Mouse (Mus musculus) layer of hippocampus, adult 18-20 months (tissue): ENCODE data around the gene Zfp385a. TPM values are rescaled to one million over a fixed set of nuclear protein-coding genes. Genes with fewer than 3 reads are reported as not detected.
"Not testable (repeated sequence)": the region's sequence is repeated elsewhere in the genome, so short reads cannot be mapped to it uniquely, and the experiment has no call there.

Experiments used
- DNase-seq, 2 experiments: peaks; one replicate each; pipeline ENCODE4 v3.0.0; 2022; ENCODE audit warnings: low spot score in 2 of 2
- total RNA-seq, 2 experiments: library from RNA; stranded (reverse); gene quantifications; 2 replicates each; pipeline ENCODE4 v1.2.3; 2021

Zfp385a gene
- total RNA-seq, 2 experiments from 2014 or later, result 43.7 to 49.8 TPM

- DNase-seq, result no peak
Observed at GRCm38 (mm10) chr15:103294649-103295048, 45.2 kb downstream of the Zfp385a start.

DNA sequence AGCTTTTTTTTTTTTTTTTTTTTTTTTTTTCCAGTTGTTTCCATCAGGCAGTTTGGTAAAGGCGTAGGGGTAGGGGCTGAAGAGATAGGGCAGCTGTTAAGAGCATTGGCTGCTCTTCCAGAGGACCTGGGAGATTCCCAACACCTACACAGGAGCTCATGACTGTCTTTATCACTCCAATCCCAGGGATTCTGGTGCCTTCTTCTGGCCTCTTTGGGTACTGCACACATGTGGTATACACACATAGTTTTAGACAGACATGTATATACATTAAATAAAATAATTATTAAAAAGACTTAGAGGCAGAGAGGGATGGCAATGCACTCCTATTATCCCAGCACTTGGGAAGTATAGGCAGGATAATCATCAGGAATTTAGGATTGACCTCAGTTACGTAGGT, 46.5 kb downstream of the Zfp385a start:
- no peak for DNase-seq

DNA sequence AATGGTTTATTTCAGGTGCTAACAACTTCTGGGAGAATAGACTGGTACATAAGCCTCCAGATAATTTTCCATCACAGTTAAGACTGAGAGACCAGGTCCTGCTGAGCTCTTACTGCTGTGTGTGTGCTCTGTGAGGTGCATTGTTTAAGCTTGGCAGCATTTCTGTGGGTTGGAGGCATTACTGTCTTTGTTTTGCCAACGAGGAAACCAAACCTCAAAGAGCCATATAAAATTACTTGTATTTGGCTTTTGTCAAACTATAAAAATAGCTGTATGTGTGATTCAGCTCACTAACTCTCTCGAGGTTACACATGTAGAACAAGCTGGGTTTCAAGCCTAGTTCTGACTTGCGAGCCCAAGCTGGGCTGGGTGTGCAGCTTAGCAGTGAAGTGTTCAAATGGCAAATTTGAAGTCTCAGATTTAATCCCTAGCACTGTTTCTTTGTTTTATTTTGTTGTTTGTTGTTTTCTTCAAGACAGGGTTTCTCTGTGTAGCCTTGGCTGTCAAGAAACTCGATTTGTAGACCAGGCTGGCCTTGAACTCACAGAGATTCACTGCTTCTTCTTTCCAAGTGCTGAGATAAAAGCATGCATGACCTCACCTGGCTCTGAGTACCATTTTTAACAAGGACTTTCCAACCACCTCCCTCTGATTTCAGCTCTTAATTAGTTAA, 47.1 kb downstream of the Zfp385a start:
- no peak for DNase-seq

- DNase-seq, result no peak
Observed at GRCm38 (mm10) chr15:103290843-103291242, 49.0 kb downstream of the Zfp385a start.

DNA sequence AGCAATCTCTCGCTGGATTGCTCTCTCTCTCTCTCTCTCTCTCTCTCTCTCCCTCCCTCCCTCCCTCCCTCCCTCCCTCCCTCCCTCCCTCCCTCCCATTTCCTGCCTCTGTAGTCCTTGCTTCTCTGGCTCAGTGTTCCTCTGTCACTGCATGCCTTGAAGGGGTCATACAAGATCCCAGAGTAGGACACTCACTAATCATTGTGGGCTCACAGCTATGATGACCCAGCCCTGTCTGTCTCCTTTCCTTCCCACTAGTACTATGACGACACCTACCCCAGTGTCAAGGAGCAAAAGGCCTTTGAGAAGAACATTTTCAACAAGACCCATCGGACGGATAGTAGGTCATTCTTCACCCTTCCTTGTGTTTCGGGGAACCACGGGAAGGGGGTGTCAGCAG, 49.5 kb downstream of the Zfp385a start:
- DNase-seq, result no peak

GRCm38 (mm10) chr15:103289600-103289999, 50.3 kb downstream of the Zfp385a start:
- DNase-seq, result no peak

DNA sequence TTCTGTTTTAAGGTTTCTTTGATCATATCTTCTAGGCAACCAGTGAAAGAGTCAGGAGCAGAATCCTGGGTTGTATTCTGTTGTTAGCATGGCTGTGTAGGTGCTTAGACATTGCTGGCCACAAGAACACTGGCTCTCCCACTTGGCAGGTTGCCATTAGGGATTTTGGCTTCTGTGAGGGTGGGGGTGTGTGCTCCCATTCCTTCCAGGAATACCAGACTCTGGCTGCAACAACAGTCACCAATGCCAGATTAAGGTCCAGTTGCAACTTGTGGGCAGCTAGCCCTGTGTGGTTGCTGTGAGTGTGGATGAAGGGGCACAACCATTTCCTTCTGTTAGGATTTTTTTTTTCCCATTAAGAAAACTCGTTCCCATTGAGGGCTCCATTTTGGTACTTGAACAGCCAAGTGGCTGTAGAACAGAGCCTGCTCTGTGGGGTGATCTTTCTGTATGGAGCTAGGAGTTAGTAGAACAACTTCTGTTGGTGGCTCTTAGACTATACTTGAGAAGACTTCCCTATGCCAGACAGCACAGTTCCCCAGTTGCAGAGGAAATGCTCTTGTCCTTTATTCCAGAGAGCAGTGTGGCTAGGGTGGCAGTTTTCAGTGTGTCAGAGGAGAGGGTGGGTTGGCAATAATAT, 54.0 kb downstream of the Zfp385a start:
- DNase-seq, result no peak

DNA sequence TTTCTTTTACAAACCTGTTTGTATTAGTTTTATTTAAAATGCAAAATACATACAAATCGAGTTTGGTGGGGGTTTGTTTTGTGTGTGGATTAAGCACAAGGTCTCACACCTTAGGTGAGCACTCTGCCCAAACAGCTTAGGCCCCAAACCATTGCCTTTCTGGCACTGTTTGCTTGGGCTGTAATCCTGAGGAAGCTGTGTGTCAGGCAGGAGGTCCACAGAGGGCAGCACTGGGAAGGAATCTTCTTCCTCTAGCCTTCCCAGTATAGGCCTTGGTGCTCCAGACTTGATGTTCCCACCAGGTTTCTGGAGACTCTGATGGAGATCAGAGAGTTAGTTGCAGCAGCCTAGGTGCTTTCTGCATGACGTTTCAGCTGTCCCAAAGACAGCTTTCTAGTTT, 55.2 kb downstream of the Zfp385a start:
- no peak for DNase-seq

- no peak for DNase-seq
Observed at GRCm38 (mm10) chr15:103284066-103284465, 55.8 kb downstream of the Zfp385a start.

GRCm38 (mm10) chr15:103281465-103282205, 58.3 kb downstream of the Zfp385a start:
- no peak for DNase-seq

GRCm38 (mm10) chr15:103280817-103281464, 59.0 kb downstream of the Zfp385a start:
- DNase-seq, result no peak

- DNase-seq, result no peak
Observed at GRCm38 (mm10) chr15:103279750-103280149, 60.1 kb downstream of the Zfp385a start.

DNA sequence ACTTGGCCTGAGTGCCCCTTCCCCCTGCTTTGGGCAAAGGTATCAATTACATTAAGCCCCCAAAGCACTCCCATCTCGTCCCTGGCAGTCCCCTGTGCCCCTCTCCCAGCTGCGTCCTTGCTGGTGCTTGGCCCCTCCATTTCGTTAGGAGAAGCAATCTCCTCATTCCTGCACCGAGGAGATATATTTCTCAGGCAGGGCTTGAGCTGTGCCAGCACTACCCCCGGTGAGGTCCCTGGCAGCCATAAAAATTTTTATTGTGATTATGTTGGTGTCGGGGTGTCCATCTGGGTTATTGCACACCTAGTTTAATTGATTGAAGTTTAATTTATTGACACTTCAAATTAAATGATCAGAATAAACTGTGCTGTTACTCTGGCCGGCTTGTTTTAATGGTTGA, 61.9 kb downstream of the Zfp385a start:
- DNase-seq, result no peak

DNA sequence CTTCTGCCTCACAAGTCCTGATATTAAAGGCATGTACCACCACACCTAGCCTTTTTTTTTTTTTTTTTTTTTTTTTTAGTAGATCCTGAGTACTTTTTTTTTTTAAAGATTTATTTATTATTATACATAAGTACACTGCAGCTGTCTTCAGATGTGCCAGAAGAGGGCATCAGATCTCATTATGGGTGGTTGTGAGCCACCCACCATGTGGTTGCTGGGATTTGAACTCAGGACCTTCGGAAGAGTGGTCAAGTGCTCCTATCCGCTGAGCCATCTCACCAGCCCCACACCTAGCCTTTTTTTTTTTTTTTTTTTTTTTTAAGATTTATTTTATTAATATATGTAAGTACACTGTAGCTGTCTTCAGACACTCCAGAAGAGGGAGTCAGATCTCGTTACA, 64.0 kb downstream of the Zfp385a start:
- not testable (repeated sequence) for DNase-seq

DNA sequence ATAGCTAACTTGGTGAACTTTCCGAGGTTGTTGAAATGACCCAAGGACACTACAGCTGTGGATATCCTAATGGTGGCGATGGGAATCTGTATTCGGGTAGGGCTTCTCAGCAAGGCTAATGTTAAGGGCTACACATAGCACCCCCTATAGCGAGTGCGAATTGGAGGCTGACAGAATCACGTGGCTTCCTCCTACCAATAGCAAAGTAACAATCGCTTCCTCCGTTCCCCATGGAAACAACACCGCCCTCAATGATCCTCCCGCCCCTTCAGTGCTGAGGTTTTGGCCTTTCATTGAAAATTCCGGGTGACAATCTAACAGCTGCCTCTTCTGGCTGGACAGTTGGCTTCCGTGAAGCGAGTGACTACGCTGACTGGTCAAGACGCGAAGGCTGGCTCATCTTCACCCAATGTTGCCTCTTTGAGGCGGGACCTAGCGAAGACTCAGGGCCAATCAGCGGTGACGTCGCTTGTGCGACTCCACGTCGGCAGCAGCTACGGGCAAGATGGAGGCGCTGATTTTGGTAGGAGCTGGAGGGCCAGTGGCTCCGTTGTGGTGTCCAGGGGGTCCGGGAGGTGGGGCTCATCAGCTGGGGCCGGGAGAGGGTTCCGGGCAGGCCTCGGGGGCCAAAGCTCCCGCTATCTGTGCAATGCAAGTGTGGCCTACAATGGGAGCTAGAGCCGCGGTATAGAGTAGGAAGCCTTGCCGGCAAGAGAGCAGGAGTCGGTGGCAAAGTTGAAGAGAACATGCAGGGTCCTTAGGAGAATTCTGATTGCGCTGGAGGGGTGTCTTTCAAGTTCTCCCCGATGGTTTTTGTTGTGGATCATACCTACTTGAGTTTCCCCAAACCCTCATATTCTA, 67.2 kb downstream of the Zfp385a start, which contains the start of gene Copz1:
Gene Copz1, plus strand, starts transcription at position 296 of the 861 bp plus-strand sequence.
- DNase-seq, result peak; percentile 98 to 99

DNA sequence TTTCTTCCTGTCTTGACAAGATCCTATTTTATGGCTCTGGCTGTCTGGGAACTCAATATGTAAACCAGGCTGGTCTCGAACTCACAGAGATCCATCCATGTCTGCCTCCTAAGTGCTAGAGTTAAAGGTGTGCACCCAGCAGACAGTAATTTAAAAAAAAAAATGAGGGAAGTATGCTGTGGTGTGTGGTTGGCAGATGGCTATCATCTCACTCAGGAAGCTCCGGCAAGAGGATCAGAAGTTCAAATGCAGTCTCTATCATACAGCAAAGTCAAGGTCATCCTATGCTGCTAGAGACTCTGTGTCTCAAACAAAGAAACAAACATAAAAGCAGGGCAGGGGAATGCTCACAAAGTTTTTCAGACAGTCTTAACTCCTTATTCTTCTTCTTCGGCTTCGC, 71.0 kb downstream of the Zfp385a start:
- no peak for DNase-seq

DNA sequence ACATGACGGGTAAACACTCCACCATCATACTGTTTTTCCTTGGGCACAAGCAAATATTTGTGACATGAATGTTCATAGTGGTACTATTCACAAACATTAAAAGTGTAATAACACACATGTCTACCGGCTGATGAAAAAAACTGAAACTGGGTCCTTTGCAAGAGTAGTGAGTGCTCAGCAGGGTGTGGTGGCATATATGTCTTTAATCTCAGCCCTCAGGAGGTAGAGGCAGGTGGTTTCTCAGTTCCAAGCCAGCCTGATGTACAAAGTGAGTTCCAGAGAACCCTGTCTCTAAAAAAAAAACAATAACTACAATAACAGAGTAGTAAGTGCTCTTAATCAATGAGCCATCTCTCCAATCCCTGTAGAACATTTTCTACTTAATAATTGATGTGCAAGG, 75.1 kb downstream of the Zfp385a start:
- no peak for DNase-seq
